Mouse (Mus musculus) forebrain, embryonic 16.5 days (tissue): ENCODE data around the gene Agpat4. TPM values are rescaled to one million over a fixed set of nuclear protein-coding genes. Genes with fewer than 3 reads are reported as not detected.

Source experiments
- ATAC-seq: fragments of 200-750 bp; cut with Nextera tagmentation; 2 replicates; pipeline ENCODE4 v1.8.0; 2017; ENCODE audit warnings: mild to moderate bottlenecking, moderate library complexity
- H3K27ac ChIP-seq: fragments of 300-500 bp; sonication (generic); 2 replicates; pipeline ENCODE4 v1.5.1; 2014; ENCODE audit warnings: low read length, control low read depth
- H3K27me3 ChIP-seq: fragments of 300-500 bp; sonication (generic); replicated peaks from 2 replicates; pipeline ENCODE4 v1.6.1; 2014; ENCODE audit warnings: low read length; ENCODE audit not compliant: control insufficient read depth, insufficient read depth
- H3K36me3 ChIP-seq: fragments of 300-500 bp; sonication (generic); 2 replicates; pipeline ENCODE4 v1.6.1; 2014; ENCODE audit not compliant: control insufficient read depth, insufficient read depth
- H3K4me1 ChIP-seq: fragments of 300-500 bp; sonication (generic); replicated peaks from 2 replicates; pipeline ENCODE4 v1.6.1; 2014; ENCODE audit warnings: low read length; ENCODE audit not compliant: control insufficient read depth, insufficient read depth
- H3K4me2 ChIP-seq: fragments of 300-500 bp; sonication (generic); 2 replicates; pipeline ENCODE4 v1.6.1; 2014; ENCODE audit warnings: mild to moderate bottlenecking, low read length, control low read depth
- H3K4me3 ChIP-seq: fragments of 300-500 bp; sonication (generic); replicated peaks from 2 replicates; pipeline ENCODE4 v1.5.1; 2014; ENCODE audit warnings: mild to moderate bottlenecking, low read length, control low read depth
- H3K9ac ChIP-seq: fragments of 300-500 bp; sonication (generic); replicated peaks from 2 replicates; pipeline ENCODE4 v1.6.1; 2014; ENCODE audit warnings: low read depth, low read length, control low read depth
- H3K9me3 ChIP-seq: fragments of 300-500 bp; sonication (generic); 2 replicates; pipeline ENCODE4 v1.6.1; 2016; ENCODE audit warnings: low read length; ENCODE audit not compliant: control insufficient read depth
- WGBS: fragments of 180-500 bp; shearing (Covaris S2); extraction: QIAGEN DNeasy Blood & Tissue Kit; methylation state at CpG from one replicate; pipeline ENCODE4 v1.1.7; 2014; 5-methylcytosine and 5-hydroxymethylcytosine counted together
- polyA plus RNA-seq: library from polyadenylated mRNA; unstranded; fragments of >200 nt; fragmentation: Nextera tagmentation; extraction: Ambion mirVana; gene quantifications from 2 replicates; pipeline ENCODE4 v1.2.1, GENCODE M21; 2015

The Agpat4 gene
- polyA plus RNA-seq, 1 experiment from 2014 or later, result 57.6 TPM

DNA sequence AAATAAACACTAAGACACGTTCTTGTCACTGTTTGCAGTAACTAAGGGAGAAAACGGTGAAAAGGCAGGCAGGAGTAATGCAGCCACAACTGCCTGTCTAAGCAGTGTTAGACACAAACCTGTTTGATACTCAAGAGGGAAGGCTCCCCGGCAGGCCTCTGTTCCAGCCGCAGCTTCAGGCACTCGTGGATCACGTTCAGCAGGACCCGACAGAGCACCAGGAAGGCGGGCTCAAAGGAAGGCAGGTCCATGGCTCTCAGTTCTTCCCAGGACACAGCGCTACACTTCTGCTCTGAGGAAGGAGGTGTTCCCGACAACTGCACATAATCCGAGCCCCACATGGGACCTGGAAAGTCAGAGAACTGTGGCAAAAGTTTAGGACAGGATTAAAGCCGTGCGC lies 145.3 kb downstream of the Agpat4 start:
- WGBS, result 89% methylated on average over 13 of the region's 13 CpGs
- Histone ChIP-seq H3K4me2 (no peak overlapping the region), H3K9me3 (no peaks in the 10 kb centered on the region), H3K4me3 (no peak overlapping the region), H3K27me3 (no peaks in the 10 kb centered on the region), H3K9ac (no peak overlapping the region), H3K36me3 (no peaks in the 10 kb centered on the region), H3K27ac (no peak overlapping the region), H3K4me1 (peaks cover 17% of the 10 kb centered on the region)
- ATAC-seq, result no peak

DNA sequence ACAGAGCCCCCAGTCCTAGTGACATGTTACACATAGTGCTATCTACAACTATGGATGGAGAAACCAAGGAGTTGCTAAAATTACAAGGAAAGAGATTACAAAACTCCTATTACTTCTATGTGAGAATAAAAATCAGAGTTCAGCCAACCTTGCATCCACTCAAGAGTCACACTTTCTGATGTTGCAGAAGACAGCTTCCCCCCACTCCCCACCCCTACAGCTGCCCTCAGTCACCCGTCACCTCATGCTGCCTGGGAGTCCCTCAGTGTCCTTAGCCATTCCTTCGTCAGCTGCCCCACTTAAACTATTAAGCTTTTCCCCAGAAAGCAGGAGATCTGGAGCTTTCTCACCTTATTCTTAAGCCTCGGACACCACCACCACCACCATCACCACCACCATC lies 145.8 kb downstream of the Agpat4 start:
- H3K36me3 ChIP-seq, result no peaks in the 10 kb centered on the region

GRCm38 (mm10) chr17:12265969-12266925 lies 147.7 kb downstream of the Agpat4 start:
- Histone ChIP-seq H3K27me3 (no peaks in the 10 kb centered on the region), H3K4me2 (no peak overlapping the region), H3K36me3 (peaks cover 4% of the 10 kb centered on the region), H3K4me3 (no peak overlapping the region), H3K9me3 (no peaks in the 10 kb centered on the region), H3K27ac (0 out of 2 replicates have a peak overlapping the region, but pooled peaks have one; percentile 10), H3K4me1 (peaks cover 17% of the 10 kb centered on the region), H3K9ac (no peak overlapping the region)
- WGBS, result 65% methylated on average over 21 of the region's 21 CpGs
- peak; percentile 69 for ATAC-seq

More for the DNA sequence above, 145.8 kb downstream of the Agpat4 start:
- Histone ChIP-seq H3K9ac (no peak overlapping the region), H3K27ac (no peak overlapping the region), H3K9me3 (no peaks in the 10 kb centered on the region), H3K4me2 (no peak overlapping the region), H3K4me3 (no peak overlapping the region), H3K4me1 (peaks cover 17% of the 10 kb centered on the region), H3K27me3 (no peaks in the 10 kb centered on the region)
- WGBS, result 90% methylated on average over 3 of the region's 3 CpGs
- ATAC-seq, result no peak

DNA sequence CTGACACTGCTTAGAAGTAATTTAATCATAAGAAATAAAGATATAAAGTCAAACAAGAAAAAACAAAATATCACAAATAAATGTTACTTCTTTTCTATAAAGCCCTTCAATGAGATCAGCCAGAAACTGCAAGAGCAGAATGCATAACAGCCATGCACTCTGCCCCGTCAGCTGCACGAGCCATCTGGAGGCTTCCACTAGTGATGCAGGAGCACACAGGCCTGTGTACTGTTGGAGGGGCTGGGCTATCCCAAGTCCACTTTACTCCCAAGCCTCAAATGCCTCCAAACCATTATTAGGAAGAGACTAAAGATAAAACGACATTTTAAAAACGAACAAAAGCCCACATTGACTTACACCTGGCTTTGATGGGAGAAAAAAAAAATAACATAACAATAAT lies 149.6 kb downstream of the Agpat4 start:
- Histone ChIP-seq H3K36me3 (peaks cover 12% of the 10 kb centered on the region), H3K4me2 (no peak overlapping the region), H3K4me3 (no peak overlapping the region), H3K9ac (no peak overlapping the region), H3K4me1 (peaks cover 17% of the 10 kb centered on the region), H3K9me3 (no peaks in the 10 kb centered on the region), H3K27me3 (no peaks in the 10 kb centered on the region), H3K27ac (no peak overlapping the region)
- 66% methylated on average over 4 of the region's 4 CpGs for WGBS
- ATAC-seq, result no peak

DNA sequence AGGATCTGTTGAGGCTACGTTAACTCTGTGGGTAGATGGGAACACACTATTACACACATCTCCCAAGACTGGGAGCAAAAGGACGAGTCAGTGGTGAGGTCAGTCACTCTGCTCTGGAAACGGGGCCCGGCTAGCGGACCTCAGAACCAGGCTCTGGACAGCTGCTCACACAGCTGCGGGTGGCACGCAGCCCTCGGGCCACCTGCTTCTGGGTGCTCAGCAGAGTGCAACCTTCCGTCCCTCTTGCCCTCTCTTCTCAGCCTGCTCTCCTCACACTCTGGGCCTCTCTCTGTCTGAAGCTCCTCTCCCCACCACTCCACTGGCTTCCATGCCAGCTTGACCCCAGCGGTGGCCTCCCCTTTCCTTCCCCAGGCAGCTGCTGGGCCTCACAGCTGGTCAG lies 150.0 kb downstream of the Agpat4 start:
- Histone ChIP-seq H3K27ac (no peak overlapping the region), H3K4me1 (peaks cover 17% of the 10 kb centered on the region), H3K9me3 (no peaks in the 10 kb centered on the region), H3K9ac (no peak overlapping the region), H3K4me2 (no peak overlapping the region), H3K4me3 (no peak overlapping the region), H3K27me3 (no peaks in the 10 kb centered on the region), H3K36me3 (peaks cover 12% of the 10 kb centered on the region)
- ATAC-seq, result no peak
- 90% methylated on average over 10 of the region's 10 CpGs for WGBS

Other genes with a start within 250 kb of the Agpat4 start
- gene Map3k4, start 200.1 kb downstream of the Agpat4 start, polyA plus RNA-seq, result 33.7 and 37.8 TPM in 2 replicates